Mouse (Mus musculus) small intestine, adult 2 months (tissue): ENCODE data around the gene Ptgfrn. TPM values are rescaled to one million over a fixed set of nuclear protein-coding genes. Genes with fewer than 3 reads are reported as not detected.
A peak's percentile ranks its signal among the peaks of the same experiment; 100 is the strongest.

ENCODE experiments used
- H3K27ac ChIP-seq: fragments of 200-500 bp; 2 replicates; pipeline ENCODE4 v1.5.1; 2012; ENCODE audit warnings: low read depth, low read length, control low read depth, inconsistent platforms; ENCODE audit not compliant: insufficient read depth
- H3K27me3 ChIP-seq: fragments of 200-500 bp; 2 replicates; pipeline ENCODE4 v1.6.1; 2012; ENCODE audit warnings: mild to moderate bottlenecking, moderate library complexity, low read length, inconsistent platforms; ENCODE audit not compliant: control insufficient read depth, insufficient read depth
- H3K36me3 ChIP-seq: fragments of 200-500 bp; 2 replicates; pipeline ENCODE4 v1.6.1; 2012; ENCODE audit warnings: mild to moderate bottlenecking, low read length, control low read depth, inconsistent platforms; ENCODE audit not compliant: control insufficient read depth, insufficient read depth
- H3K4me1 ChIP-seq: fragments of 200-500 bp; 2 replicates; pipeline ENCODE4 v1.6.1; 2012; ENCODE audit warnings: low read length, inconsistent platforms, mixed read lengths; ENCODE audit not compliant: control insufficient read depth, insufficient read depth, insufficient read length
- H3K4me3 ChIP-seq: fragments of 200-500 bp; 2 replicates; pipeline ENCODE4 v1.5.1; 2012; ENCODE audit warnings: low read depth, mild to moderate bottlenecking, control low read depth, inconsistent platforms, low read length, moderate library complexity
- CTCF ChIP-seq: fragments of 200-500 bp; IDR thresholded peaks from 2 replicates; pipeline ENCODE4 v1.5.1; 2012; ENCODE audit warnings: low read depth, mild to moderate bottlenecking, control low read depth, inconsistent platforms, low read length, moderate library complexity, mixed read lengths; ENCODE audit not compliant: insufficient replicate concordance, insufficient read length; ENCODE audit errors: extremely low read depth
- POLR2A ChIP-seq: fragments of 200-500 bp; IDR thresholded peaks from 2 replicates; pipeline ENCODE4 v1.6.1; 2012; ENCODE audit warnings: low read depth, mild to moderate bottlenecking, control low read depth, inconsistent platforms, low read length, moderate library complexity
- WGBS: fragments of 180-500 bp; shearing (Covaris S2); methylation state at CpG from one replicate; pipeline ENCODE4 v1.1.7; 2018; 5-methylcytosine and 5-hydroxymethylcytosine counted together
- polyA plus RNA-seq: library from polyadenylated mRNA; depleted of rRNA; stranded (reverse); fragments of >200 nt; gene quantifications from 2 replicates; pipeline ENCODE4 v1.2.3, GENCODE M21; 2012

The Ptgfrn gene
- polyA plus RNA-seq, 1 experiment = 26.2 TPM

DNA sequence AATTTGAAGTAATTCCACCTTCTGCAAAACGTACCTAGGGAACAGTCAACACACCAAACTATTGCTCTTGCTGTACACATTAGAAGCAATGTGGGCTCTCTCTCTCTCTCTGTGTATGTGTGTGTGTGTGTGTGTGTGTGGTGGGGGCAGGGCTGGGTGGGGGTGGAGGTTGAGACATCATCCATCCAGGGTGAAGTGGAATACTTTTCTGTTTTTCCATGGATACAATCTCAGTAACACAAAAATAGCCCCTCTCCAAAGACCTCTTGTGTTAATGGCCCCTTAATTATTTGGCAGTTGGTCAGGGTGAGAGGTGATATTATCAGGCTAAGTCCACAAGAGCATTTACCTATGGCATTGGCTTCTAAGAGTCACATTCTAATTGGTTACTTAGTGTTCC lies 83.3 kb downstream of the Ptgfrn start:
- H3K36me3 ChIP-seq = no peaks in the 10 kb centered on the region
- TF ChIP-seq POLR2A (no peak), CTCF (no peak)
- no peaks in the 10 kb centered on the region for H3K27me3 ChIP-seq
- H3K4me1 ChIP-seq = peaks cover 7% of the 10 kb centered on the region; the same call in 1 of the 2 replicates
- no peak overlapping the region for H3K27ac ChIP-seq
- H3K4me3 ChIP-seq = no peak overlapping the region
- WGBS = 88% methylated on average over 1 of the region's 1 CpGs

DNA sequence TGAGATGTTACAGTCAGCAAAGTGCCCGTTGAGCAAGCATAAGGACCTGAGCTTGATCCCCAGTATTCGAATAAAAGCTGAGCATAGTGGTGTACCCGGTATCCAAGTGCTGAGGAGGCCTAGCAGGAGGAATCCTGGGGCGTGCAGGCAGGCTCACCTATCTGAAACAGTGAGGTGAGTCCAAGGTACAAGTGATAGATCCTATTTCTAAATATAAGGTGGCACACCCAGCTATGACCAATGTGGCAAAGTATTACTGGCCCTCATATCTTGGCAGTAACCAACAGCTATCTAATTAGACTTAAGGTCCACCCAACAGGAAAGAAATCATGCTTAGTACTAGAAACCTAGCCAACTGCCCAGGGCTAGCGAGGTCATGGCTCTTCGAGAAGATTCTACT lies 87.1 kb downstream of the Ptgfrn start:
- WGBS = 39% methylated on average over 6 of the region's 6 CpGs
- no peak for TF ChIP-seq CTCF
- no peak for TF ChIP-seq POLR2A

DNA sequence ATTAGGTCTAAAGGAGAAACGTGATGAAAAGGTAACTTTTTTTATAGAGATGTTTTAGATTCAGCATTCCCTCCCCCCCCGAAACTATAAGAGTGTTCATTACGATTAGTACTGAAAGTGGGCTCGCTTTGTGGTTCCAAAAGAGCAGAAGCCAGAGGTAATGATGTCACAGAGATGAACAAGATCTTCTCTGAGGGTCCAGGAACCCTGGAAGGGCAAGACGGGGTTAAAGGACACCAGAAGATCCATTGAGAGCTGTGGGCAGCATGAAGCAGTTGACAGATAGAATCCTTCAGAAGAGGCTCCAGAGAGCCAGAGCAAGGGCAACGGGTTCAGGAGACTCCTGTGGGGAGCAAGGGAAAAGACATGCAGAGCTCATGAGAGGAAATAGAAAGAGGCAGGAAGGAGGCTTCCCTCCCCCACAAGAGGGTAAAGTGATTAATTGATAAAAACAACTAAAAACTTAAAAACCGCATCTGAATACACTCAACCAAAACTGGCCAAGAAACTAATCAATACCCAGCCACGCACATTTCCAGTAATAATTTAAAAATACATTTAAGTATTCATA lies 88.5 kb downstream of the Ptgfrn start:
- Histone ChIP-seq H3K27me3 (no peaks in the 10 kb centered on the region), H3K27ac (peak overlapping the region; percentile 72), H3K4me3 (no peak overlapping the region), H3K36me3 (no peaks in the 10 kb centered on the region), H3K4me1 (peaks cover 13% of the 10 kb centered on the region; the same call in 1 of the 2 replicates)
- TF ChIP-seq CTCF = no peak
- WGBS = 84% methylated on average over 8 of the region's 8 CpGs

More for the DNA sequence above, 87.1 kb downstream of the Ptgfrn start:
- Histone ChIP-seq H3K27ac (peak overlapping the region; percentile 81), H3K4me1 (peaks cover 13% of the 10 kb centered on the region; the same call in 1 of the 2 replicates), H3K4me3 (no peak overlapping the region), H3K27me3 (no peaks in the 10 kb centered on the region), H3K36me3 (no peaks in the 10 kb centered on the region)

DNA sequence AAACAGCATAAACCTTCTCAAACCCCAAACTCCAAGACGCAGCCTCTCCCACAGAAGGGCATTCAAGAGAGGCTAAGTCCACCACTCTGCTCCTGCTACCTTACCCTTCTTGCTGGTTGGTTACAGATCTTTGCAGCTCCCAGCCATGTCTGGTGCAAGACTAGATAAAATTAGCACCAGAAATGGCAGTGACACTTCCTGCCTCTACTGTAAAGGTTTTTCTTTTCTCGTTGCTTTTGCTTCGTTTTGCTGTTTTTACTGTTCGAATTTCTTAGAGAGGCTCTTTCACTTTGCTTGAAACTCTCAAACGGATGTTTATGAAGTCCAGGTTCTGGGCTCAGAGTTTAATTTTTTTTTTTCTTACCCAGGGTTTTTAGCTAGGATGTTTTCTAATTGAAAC lies 89.0 kb downstream of the Ptgfrn start:
- TF ChIP-seq POLR2A (no peak), CTCF (no peak)
- peaks cover 13% of the 10 kb centered on the region; the same call in 1 of the 2 replicates for H3K4me1 ChIP-seq
- no peaks in the 10 kb centered on the region for H3K36me3 ChIP-seq
- WGBS = 78% methylated on average over 5 of the region's 5 CpGs
- H3K4me3 ChIP-seq = no peak overlapping the region
- no peak overlapping the region for H3K27ac ChIP-seq
- no peaks in the 10 kb centered on the region for H3K27me3 ChIP-seq

DNA sequence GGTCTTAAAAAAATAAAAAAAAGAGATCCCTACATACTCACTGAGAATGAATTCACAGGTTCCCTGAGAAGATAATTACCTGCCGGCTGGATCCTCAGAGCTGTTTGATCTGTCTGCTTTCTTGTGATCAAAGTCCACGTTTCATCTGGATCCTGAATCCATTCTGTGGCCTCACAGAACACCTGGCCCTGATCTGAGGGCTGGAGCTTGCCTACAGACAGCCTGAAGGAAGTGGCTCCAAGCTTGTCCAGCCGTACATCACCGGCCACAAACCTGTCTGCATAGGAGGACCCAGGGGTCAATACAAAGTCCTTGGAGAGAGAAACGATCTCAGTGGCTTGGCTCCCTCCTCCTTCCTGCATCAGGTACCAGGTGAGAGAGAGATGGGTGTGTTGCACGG lies 91.6 kb downstream of the Ptgfrn start:
- Histone ChIP-seq H3K27me3 (no peaks in the 10 kb centered on the region), H3K27ac (peak overlapping the region; percentile 48; the same call in 1 of the 2 replicates), H3K4me3 (peak overlapping the region; percentile 22; the same call in 1 of the 2 replicates), H3K4me1 (peaks cover 11% of the 10 kb centered on the region; the same call in 1 of the 2 replicates), H3K36me3 (no peaks in the 10 kb centered on the region)
- TF ChIP-seq POLR2A (no peak), CTCF (no peak)
- WGBS = 30% methylated on average over 6 of the region's 6 CpGs

DNA sequence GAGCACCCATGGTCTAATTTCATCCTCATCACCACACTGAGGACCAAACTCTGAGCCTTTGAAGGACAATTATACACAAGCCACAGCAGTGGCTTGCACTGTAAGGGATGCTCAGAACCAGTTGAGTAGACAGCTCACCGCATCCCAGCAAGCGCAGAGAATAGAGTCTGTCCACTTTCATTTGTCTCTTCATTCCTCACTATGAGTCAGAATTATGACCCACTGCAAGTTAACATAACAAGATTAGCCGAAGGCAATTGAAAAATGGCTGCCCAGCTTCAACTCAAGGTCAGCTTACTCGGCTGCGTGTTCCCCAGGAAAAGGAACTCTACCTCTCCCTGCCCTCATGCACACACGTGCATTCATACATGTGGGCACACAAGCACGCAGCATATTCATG lies 94.0 kb downstream of the Ptgfrn start:
- 83% methylated on average over 7 of the region's 7 CpGs for WGBS
- TF ChIP-seq CTCF (no peak), POLR2A (no peak)
- Histone ChIP-seq H3K4me3 (no peak overlapping the region), H3K27me3 (no peaks in the 10 kb centered on the region), H3K36me3 (no peaks in the 10 kb centered on the region), H3K4me1 (peaks cover 15% of the 10 kb centered on the region), H3K27ac (no peak overlapping the region)

DNA sequence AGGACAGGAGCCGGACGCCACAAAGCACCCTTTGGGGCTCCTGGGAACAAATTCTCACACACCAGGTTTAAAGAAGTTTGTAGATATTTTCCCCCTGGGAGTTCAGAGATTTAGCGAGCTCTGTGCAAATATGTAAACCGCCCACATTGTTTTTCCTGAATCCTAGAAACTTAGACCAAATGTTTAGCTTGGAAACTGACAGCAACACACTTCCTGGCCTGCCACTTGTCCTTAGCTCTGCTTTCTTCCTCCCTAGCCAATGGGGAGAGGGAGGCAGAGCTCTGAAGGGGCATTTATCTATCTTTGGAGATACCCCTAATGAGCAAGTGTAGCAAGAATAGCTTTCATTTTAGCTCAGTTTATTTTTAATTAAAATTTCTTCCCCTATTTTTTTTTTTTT lies 94.8 kb downstream of the Ptgfrn start:
- no peaks in the 10 kb centered on the region for H3K36me3 ChIP-seq
- H3K4me3 ChIP-seq = no peak overlapping the region
- TF ChIP-seq POLR2A (no peak), CTCF (no peak)
- no peak overlapping the region for H3K27ac ChIP-seq
- H3K27me3 ChIP-seq = no peaks in the 10 kb centered on the region
- 75% methylated on average over 4 of the region's 4 CpGs for WGBS
- H3K4me1 ChIP-seq = peaks cover 18% of the 10 kb centered on the region
